Mouse (Mus musculus): ENCODE measurements around the gene Ulk1. TPM values are rescaled to one million over a fixed set of nuclear protein-coding genes. Genes with fewer than 3 reads are reported as not detected.

Ulk1 gene
- total RNA-seq, 4 experiments from 2014 or later: 63.1 to 99.8 (median 73.6) TPM

GRCm38 (mm10) chr5:110769272-110769671, 40.6 kb downstream of the Ulk1 start:
- no peak for DNase-seq (ENCODE audit: low spot score)

- no peak for DNase-seq (ENCODE audit: low spot score)
Measured at GRCm38 (mm10) chr5:110763890-110764289, 46.0 kb downstream of the Ulk1 start.

- no peak for DNase-seq (ENCODE audit: low spot score)
Measured at GRCm38 (mm10) chr5:110745021-110745420, 64.9 kb downstream of the Ulk1 start.

GRCm38 (mm10) chr5:110739496-110740275, 70.2 kb downstream of the Ulk1 start:
- DNase-seq (ENCODE audit: low spot score): no peak

- no peak for DNase-seq (ENCODE audit: low spot score)
Measured at GRCm38 (mm10) chr5:110735606-110736005, 74.3 kb downstream of the Ulk1 start.

Other genes with a start within 250 kb of the Ulk1 start
- gene Noc4l, start 156.7 kb downstream of the Ulk1 start, total RNA-seq (2022): 10 to 100 TPM; 12.7 to 13.9 (median 13.6) TPM
- 10 to 100 TPM in 3 of 4 experiments, 1 to 10 TPM in 1; 9.1 to 11.4 (median 10.9) TPM for gene Ddx51, start 156.6 kb downstream of the Ulk1 start, total RNA-seq (2022)
- 10 to 100 TPM; 33.2 to 37.3 (median 34.8) TPM for gene Ep400, start 39.4 kb downstream of the Ulk1 start, total RNA-seq (2022)
- 10 to 100 TPM; 16.0 to 24.6 (median 21.3) TPM for gene Pus1, start 29.4 kb downstream of the Ulk1 start, total RNA-seq (2022)
- gene Hscb, start 29.7 kb upstream of the Ulk1 start, total RNA-seq (2022): 10 to 100 TPM; 17.6 to 21.4 (median 20.4) TPM
- gene Chek2, start 29.9 kb upstream of the Ulk1 start, total RNA-seq (2022): 1 to 10 TPM; 2.0 to 3.2 (median 2.4) TPM
- gene Ttc28, start 69.7 kb upstream of the Ulk1 start, total RNA-seq (2022): 10 to 100 TPM; 11.0 to 17.2 (median 12.3) TPM